30 mouse cellular contexts compared by ENCODE assay signal in genomic region chr15:96497646-96498045, GRCm38 (mm10). TPM values are rescaled to one million over a fixed set of nuclear protein-coding genes. Genes with fewer than 3 reads are reported as not detected.
DNase-seq lines count a peak whose midpoint lies in the region; TF ChIP-seq lines count a peak whose summit lies in the region.
"Had no signal": no experiment of that assay in that cellular context is flagged by ENCODE, and none has a peak within 500 bp of the region (broad histone marks: within the 10 kb centered on the region; RNA-seq: fewer than 3 reads in every experiment).

No protein-coding gene starts in this region.

- no peaks in the 10 kb centered on the region for H3K36me3 ChIP-seq in thymus, adult 2 months (ENCODE audit: control insufficient read depth, insufficient read depth, low read length)
- H3K36me3 ChIP-seq: embryonic facial prominence, embryonic 13.5 days; forebrain, embryonic 12.5 days; lung, embryonic 15.5 days; neural tube, embryonic 13.5 days had no signal

- no peak for TF ChIP-seq CTCF in thymus, adult 2 months (IDR thresholded peaks at IDR 0.05; ENCODE audit: borderline replicate concordance, control insufficient read depth, extremely low read depth, insufficient read depth, low read length, poor library complexity)

- peak; percentile 57 for DNase-seq in heart, adult 11 months
- DNase-seq in heart, adult 9 months (ENCODE audit: low spot score in 2 of 2), result no peak
- DNase-seq in induced T-regulatory cell, adult 2 months (ENCODE audit: low read depth), result peak; percentile 55
- DNase-seq in thymus, adult 2 months, result peak; percentile 53
- DNase-seq in thymus, postnatal 4 days, result peak; percentile 58
- DNase-seq in urinary bladder, postnatal 25 days (ENCODE audit: low spot score), result no peak
- no peak for DNase-seq in heart, postnatal 25 days (ENCODE audit: low spot score)
- DNase-seq in cerebellum, postnatal 25 days, result no peak
- DNase-seq: adrenal gland, postnatal 36 days; cerebellum, adult 11-12 months; cerebellum, postnatal 14 days; gastrocnemius, postnatal 25 days; heart, adult 2 months; heart, postnatal 36 days; kidney, adult 9 months; kidney, postnatal 25 days; layer of hippocampus, postnatal 36 days; lung, postnatal 4 days; midbrain, embryonic 14.5 days; right cerebral cortex, adult 18-20 months; right cerebral cortex, postnatal 4 days had no signal

- intact Hi-C loops in heart, postnatal 25 days (cut with DNase I), result no loop called here

- WGBS in thymus, adult 2 months, result 48% methylated on average over 7 of the region's 7 CpGs

- H3K4me3 ChIP-seq in thymus, adult 2 months (ENCODE audit: control insufficient read depth, insufficient read depth, low read length), result no peak overlapping the region
- H3K4me3 ChIP-seq: embryonic facial prominence, embryonic 13.5 days; erythroblast, embryonic 14.5 days; forebrain, embryonic 12.5 days; heart, adult 2 months; layer of hippocampus, adult 2 months; lung, embryonic 15.5 days; neural tube, embryonic 13.5 days had no signal

- H3K27ac ChIP-seq in thymus, adult 2 months (ENCODE audit: control insufficient read depth, insufficient read depth, low read length), result no peak overlapping the region
- H3K27ac ChIP-seq: embryonic facial prominence, embryonic 13.5 days; forebrain, embryonic 12.5 days; heart, adult 2 months; hindbrain, embryonic 14.5 days; layer of hippocampus, adult 2 months; liver, embryonic 14.5 days; lung, embryonic 15.5 days; neural tube, embryonic 13.5 days; stomach, postnatal 0 days had no signal

- TF ChIP-seq POLR2A in thymus, adult 2 months (IDR thresholded peaks at IDR 0.05; ENCODE audit: control insufficient read depth, extremely low read depth, insufficient read depth, low read length, poor library complexity), result no peak

- peaks cover 5% of the 10 kb centered on the region for H3K4me1 ChIP-seq in thymus, adult 2 months (replicated peaks; ENCODE audit: control insufficient read depth, insufficient read depth, low read length)
- H3K4me1 ChIP-seq: embryonic facial prominence, embryonic 13.5 days; forebrain, embryonic 12.5 days; lung, embryonic 15.5 days; neural tube, embryonic 13.5 days had no signal

- no peaks in the 10 kb centered on the region for H3K27me3 ChIP-seq in thymus, adult 2 months (ENCODE audit: control insufficient read depth, insufficient read depth, low read length)
- H3K27me3 ChIP-seq: embryonic facial prominence, embryonic 13.5 days; forebrain, embryonic 12.5 days; lung, embryonic 15.5 days; neural tube, embryonic 13.5 days had no signal

RNA-seq across cellular contexts. Expression of gene Scaf11, which starts 37.0 kb away (rescaled TPM):
- 32.4 and 38.3 TPM in 2 replicates for polyA plus RNA-seq in thymus, adult 2 months (2012; rRNA removed)
- total RNA-seq in heart, postnatal 25 days (2021), result 10 to 100 TPM; 39.8 to 47.1 TPM

Comparison
In these comparisons a context has a peak if more than half of its experiments do, and no peak if none do; other contexts are left out.
1. DNase-seq: peak in heart, adult 11 months (single experiment), induced T-regulatory cell, adult 2 months (single experiment), thymus, adult 2 months (single experiment) and thymus, postnatal 4 days (single experiment); none in heart, adult 9 months (0 of 2), urinary bladder, postnatal 25 days (single experiment), heart, postnatal 25 days (single experiment) and cerebellum, postnatal 25 days (0 of 2).